Mouse (Mus musculus) gastrocnemius, adult 2 months (tissue): Measurements from ENCODE around the gene Gpcpd1. TPM values are rescaled to one million over a fixed set of nuclear protein-coding genes. Genes with fewer than 3 reads are reported as not detected.
"Not testable (repeated sequence)": the region's sequence is repeated elsewhere in the genome, so short reads cannot be mapped to it uniquely, and the experiment has no call there.

Source experiments
- DNase-seq: peaks from one replicate; pipeline ENCODE4 v3.0.0; 2022
- H3K27ac ChIP-seq: fragments of 200-600 bp; 2 replicates; pipeline ENCODE4 v1.8.1; 2022; ENCODE audit warnings: mild to moderate bottlenecking
- H3K4me3 ChIP-seq: fragments of 200-600 bp; 2 replicates; pipeline ENCODE4 v1.8.1; 2022; ENCODE audit warnings: mild to moderate bottlenecking, moderate library complexity
- CTCF ChIP-seq: fragments of 200-600 bp; IDR thresholded peaks from 2 replicates; pipeline ENCODE4 v1.8.1; 2022; ENCODE audit warnings: antibody characterized with exemption, mild to moderate bottlenecking, moderate library complexity
- intact Hi-C: fragments of 180-260 bp; cut with DNase I; formaldehyde crosslinking; loops from one replicate; pipeline ENCODE4 v1.15.1; 2025
- total RNA-seq, 2 experiments: library from RNA; stranded (reverse); gene quantifications; 2 replicates each; pipeline ENCODE4 v1.2.3; 2021

Gpcpd1 gene
- total RNA-seq, 2 experiments from 2014 or later, result 167 to 341 TPM

GRCm38 (mm10) chr2:132601777-132602176, 14.2 kb upstream of the Gpcpd1 start:
- Histone ChIP-seq H3K27ac (peak overlapping the region; percentile 51), H3K4me3 (no peak overlapping the region)
- intact Hi-C loops, result no loop called here
- DNase-seq, result no peak
- no peak for TF ChIP-seq CTCF

DNA sequence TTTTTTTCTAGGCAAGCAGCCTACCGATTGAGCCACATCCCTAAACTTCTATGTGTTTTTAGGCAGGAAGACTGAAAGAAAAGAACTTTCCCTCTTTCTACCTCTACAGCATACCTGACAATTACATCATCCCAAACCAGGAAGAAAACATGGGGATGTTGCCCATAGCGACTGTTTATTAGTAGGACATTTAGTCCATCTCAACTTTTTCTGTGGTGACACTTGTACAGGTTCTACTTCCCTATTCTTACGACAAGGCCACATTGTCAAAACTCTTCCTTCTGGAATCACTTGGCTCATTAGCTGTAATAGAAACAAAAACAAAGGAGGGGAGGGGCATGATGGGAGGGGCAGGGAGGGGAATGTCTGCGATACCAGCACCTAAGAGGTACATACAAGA, 12.6 kb upstream of the Gpcpd1 start:
- no peak for TF ChIP-seq CTCF
- intact Hi-C loops, result no loop called here
- no peak for DNase-seq
- H3K4me3 ChIP-seq, result no peak overlapping the region
- H3K27ac ChIP-seq, result no peak overlapping the region

- DNase-seq, result peak; percentile 61
- intact Hi-C loops, result no loop called here
- no peak overlapping the region for H3K4me3 ChIP-seq
- TF ChIP-seq CTCF, result no peak
- H3K27ac ChIP-seq, result peak overlapping the region; percentile 40
Measured at GRCm38 (mm10) chr2:132599127-132599526, 11.6 kb upstream of the Gpcpd1 start.

- H3K27ac ChIP-seq, result peak overlapping the region; percentile 64
- H3K4me3 ChIP-seq, result no peak overlapping the region
- DNase-seq, result no peak
- intact Hi-C loops, result no loop called here
- no peak for TF ChIP-seq CTCF
Measured at GRCm38 (mm10) chr2:132597866-132598480, 10.4 kb upstream of the Gpcpd1 start.

GRCm38 (mm10) chr2:132597226-132597625, 9.7 kb upstream of the Gpcpd1 start:
- intact Hi-C loops, result no loop called here
- no peak for TF ChIP-seq CTCF
- no peak for DNase-seq
- Histone ChIP-seq H3K4me3 (no peak overlapping the region), H3K27ac (peak overlapping the region; percentile 64)

DNA sequence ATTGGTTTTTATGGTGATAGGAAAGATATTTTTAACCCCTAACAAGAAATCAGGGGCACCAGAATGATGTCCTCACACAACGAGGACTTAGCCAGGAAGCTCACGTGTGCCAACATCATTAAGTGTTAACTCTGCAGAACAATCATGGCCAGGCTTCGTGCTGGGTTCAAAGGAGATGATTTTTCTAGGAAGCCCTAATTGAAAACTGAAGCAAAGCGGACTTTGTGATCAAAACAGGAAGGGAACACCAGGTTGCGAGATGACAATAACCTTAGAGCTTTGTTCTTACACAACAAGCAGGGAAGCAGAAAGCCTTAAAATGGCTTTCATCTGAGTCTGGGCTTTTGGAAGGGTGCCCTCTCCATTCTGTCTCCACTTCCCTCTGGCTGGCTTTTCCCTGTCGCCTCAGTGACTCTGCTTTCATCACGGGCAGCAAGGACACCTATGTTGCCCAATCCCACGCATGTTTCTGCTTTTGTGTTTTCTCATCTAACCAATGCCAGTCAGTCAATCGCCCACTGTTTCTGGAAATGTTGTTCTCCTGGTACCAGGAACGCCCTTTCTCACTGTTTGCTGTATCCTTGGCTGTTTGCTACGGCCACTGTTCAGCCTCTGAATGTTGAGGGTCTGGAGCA, 8.2 kb upstream of the Gpcpd1 start:
- peak overlapping the region; percentile 46; the same call in 1 of the 2 replicates for H3K27ac ChIP-seq
- no peak for TF ChIP-seq CTCF
- intact Hi-C loops, result no loop called here
- H3K4me3 ChIP-seq, result no peak overlapping the region
- DNase-seq, result no peak

DNA sequence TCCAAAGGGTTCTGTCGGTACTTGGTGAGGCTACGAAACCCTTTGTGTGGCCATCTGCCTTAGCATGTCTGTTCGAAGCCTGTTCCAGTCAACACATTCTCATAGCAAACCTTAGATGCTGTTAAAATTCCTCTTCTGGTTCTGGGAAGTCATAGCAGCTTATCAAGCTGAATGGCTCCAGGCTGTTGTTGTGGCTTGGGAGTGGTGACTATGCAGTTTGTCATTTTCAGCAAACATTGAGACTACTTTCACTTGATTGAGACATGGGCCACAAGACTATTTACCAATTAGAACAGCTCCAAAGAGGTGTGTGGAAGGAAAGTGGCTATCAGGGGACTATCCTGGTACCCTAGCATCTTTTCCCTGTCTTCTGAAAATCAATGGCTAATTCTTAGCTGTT, 4.6 kb upstream of the Gpcpd1 start:
- no peak overlapping the region for H3K27ac ChIP-seq
- TF ChIP-seq CTCF, result no peak
- H3K4me3 ChIP-seq, result no peak overlapping the region
- intact Hi-C loops, result no loop called here
- no peak for DNase-seq

- H3K4me3 ChIP-seq, H3K27ac ChIP-seq, intact Hi-C loops, DNase-seq: not testable (repeated sequence)
Measured at GRCm38 (mm10) chr2:132591579-132591978, 4.0 kb upstream of the Gpcpd1 start.

DNA sequence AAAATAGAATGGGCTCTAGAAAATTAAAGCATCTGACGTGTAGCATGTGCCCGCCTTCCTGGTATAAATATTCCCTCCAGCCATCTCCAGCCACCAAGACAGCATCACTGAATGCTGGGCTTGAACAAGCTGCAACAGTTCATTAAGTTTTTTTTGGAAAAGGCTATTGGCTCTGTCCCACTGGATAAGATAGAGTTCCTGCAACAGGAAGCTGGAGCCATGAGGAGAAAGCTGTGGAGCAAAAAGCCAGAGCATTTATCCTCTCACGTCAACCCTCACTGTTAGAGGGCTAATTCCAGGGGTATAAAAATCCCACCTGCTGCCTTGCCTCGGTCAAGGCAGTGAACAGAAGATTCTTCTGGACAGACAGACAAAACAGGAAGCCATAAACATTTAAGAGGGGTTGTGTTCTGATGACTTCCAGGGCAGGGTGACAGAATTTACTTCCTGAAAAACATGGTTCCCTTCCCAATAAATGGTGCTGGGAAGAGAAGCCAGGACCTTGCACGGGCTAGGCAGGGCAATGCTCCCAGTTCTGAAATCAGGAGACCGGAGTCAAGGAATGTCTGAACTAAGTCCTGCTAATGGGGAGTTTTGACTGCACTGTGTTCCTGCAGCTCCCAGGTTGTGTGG, 2.5 kb upstream of the Gpcpd1 start:
- H3K27ac ChIP-seq, result peak overlapping the region; percentile 40
- H3K4me3 ChIP-seq, result no peak overlapping the region
- no peak for TF ChIP-seq CTCF
- intact Hi-C loops, result loop anchor here (5.0 kb wide), 1 partner anchor 37 kb away; no protein-coding TSS in a partner anchor
- DNase-seq, result no peak

GRCm38 (mm10) chr2:132586006-132586405, 1.5 kb downstream of the Gpcpd1 start:
- intact Hi-C loops, result loop anchor here (5.0 kb wide), 1 partner anchor 41 kb away; no protein-coding TSS in a partner anchor

GRCm38 (mm10) chr2:132584191-132584590, 3.3 kb downstream of the Gpcpd1 start:
- no peak for DNase-seq
- H3K27ac ChIP-seq, result peak overlapping the region; percentile 29; the same call in 1 of the 2 replicates
- TF ChIP-seq CTCF, result no peak
- intact Hi-C loops, result no loop called here
- H3K4me3 ChIP-seq, result no peak overlapping the region

More at GRCm38 (mm10) chr2:132586006-132586405, 1.5 kb downstream of the Gpcpd1 start:
- no peak for DNase-seq
- no peak overlapping the region for H3K4me3 ChIP-seq
- TF ChIP-seq CTCF, result no peak
- H3K27ac ChIP-seq, result peak overlapping the region; percentile 63

DNA sequence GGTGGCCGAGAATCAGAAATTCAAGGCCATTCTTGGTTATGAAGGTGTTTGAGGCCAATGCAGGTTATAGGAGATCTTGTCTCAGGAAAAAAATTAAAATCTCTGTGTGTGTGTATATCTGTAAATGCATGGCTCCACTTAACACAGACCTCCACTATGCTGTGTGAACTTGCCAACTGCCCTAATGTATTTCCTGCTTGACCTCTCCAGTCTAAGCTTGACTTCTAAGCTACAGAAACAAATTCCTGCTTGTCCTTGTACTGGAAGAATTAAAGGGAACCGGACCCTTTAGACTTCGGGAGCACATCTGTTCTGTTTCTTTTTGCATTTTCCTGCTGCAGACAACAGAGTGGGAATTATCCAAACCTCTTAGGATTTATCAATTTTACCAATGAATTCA, 4.4 kb downstream of the Gpcpd1 start:
- Histone ChIP-seq H3K4me3 (no peak overlapping the region), H3K27ac (peak overlapping the region; percentile 29)
- no peak for DNase-seq
- TF ChIP-seq CTCF, result no peak
- intact Hi-C loops, result no loop called here

DNA sequence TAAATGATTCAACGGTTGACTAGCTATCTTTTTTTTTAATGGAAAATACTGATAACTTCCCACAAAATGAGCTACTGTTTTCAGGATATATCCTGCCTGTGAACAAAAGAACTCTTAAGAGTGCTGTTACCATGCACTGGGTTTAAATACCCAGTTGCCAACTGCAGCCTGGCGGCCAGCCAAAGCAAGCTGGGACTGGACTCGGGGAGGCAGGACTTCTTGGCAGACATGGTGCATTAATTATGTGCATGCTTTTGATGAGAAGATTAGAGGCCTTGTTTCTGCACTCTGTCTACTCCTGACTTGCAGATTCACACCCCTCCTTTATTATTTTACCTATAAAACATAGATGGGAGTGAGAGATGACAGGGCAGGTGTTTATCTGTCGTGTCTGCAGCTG, 5.3 kb downstream of the Gpcpd1 start:
- Histone ChIP-seq H3K4me3 (no peak overlapping the region), H3K27ac (peak overlapping the region; percentile 29; the same call in 1 of the 2 replicates)
- intact Hi-C loops, result no loop called here
- DNase-seq, result peak; percentile 76
- TF ChIP-seq CTCF, result no peak
